Mouse (Mus musculus) midbrain, embryonic 14.5 days (tissue): Measurements from ENCODE around the gene Necab3. TPM values are rescaled to one million over a fixed set of nuclear protein-coding genes. Genes with fewer than 3 reads are reported as not detected.

Experiments used
- ATAC-seq: fragments of 200-750 bp; cut with Nextera tagmentation; 2 replicates; pipeline ENCODE4 v1.8.0; 2017; ENCODE audit warnings: moderate number of reproducible peaks, moderate library complexity; ENCODE audit not compliant: low FRiP score, low TSS enrichment
- DNase-seq: peaks from one replicate; pipeline ENCODE4 v3.0.0-alpha.2; 2015
- H3K27ac ChIP-seq: fragments of 300-500 bp; sonication (generic); replicated peaks from 2 replicates; pipeline ENCODE4 v1.5.1; 2014; ENCODE audit warnings: mild to moderate bottlenecking, low read depth, low read length, moderate library complexity
- H3K27me3 ChIP-seq: fragments of 300-500 bp; sonication (generic); 2 replicates; pipeline ENCODE4 v1.6.1; 2014; ENCODE audit warnings: low read length, control low read depth, mixed read lengths; ENCODE audit not compliant: control insufficient read depth, insufficient read depth
- H3K36me3 ChIP-seq: fragments of 300-500 bp; sonication (generic); 2 replicates; pipeline ENCODE4 v1.6.1; 2014; ENCODE audit warnings: low read length, control low read depth; ENCODE audit not compliant: control insufficient read depth, insufficient read depth
- H3K4me1 ChIP-seq: fragments of 300-500 bp; sonication (generic); 2 replicates; pipeline ENCODE4 v1.6.1; 2014; ENCODE audit warnings: mild to moderate bottlenecking, antibody characterized with exemption, low read length, control low read depth; ENCODE audit not compliant: control insufficient read depth, insufficient read depth
- H3K4me2 ChIP-seq: fragments of 300-500 bp; sonication (generic); 2 replicates; pipeline ENCODE4 v1.6.1; 2014; ENCODE audit warnings: mild to moderate bottlenecking, low read length, moderate library complexity
- H3K4me3 ChIP-seq: fragments of 300-500 bp; sonication (generic); replicated peaks from 2 replicates; pipeline ENCODE4 v1.5.1; 2014; ENCODE audit warnings: low read depth, low read length
- H3K9ac ChIP-seq: fragments of 300-500 bp; sonication (generic); replicated peaks from 2 replicates; pipeline ENCODE4 v1.6.1; 2014; ENCODE audit warnings: mild to moderate bottlenecking, low read length, moderate library complexity
- H3K9me3 ChIP-seq: fragments of 300-500 bp; sonication (generic); 2 replicates; pipeline ENCODE4 v1.6.1; 2016; ENCODE audit warnings: low read length, control low read depth, mixed read lengths; ENCODE audit not compliant: control insufficient read depth
- WGBS: fragments of 180-500 bp; shearing (Covaris S2); extraction: QIAGEN DNeasy Blood & Tissue Kit; methylation state at CpG from one replicate; pipeline ENCODE4 v1.1.7; 2014; 5-methylcytosine and 5-hydroxymethylcytosine counted together
- polyA plus RNA-seq: library from polyadenylated mRNA; unstranded; fragments of >200 nt; fragmentation: Nextera tagmentation; extraction: Ambion mirVana; gene quantifications from 2 replicates; pipeline ENCODE4 v1.2.1, GENCODE M21; 2014

Necab3 gene
- polyA plus RNA-seq, 1 experiment from 2014 or later, result 15.1 TPM

- no peak for DNase-seq
- ATAC-seq, result no peak
- Histone ChIP-seq H3K9ac (no peak overlapping the region), H3K9me3 (no peaks in the 10 kb centered on the region), H3K27ac (no peak overlapping the region), H3K4me2 (no peak overlapping the region), H3K27me3 (no peaks in the 10 kb centered on the region), H3K4me1 (no peaks in the 10 kb centered on the region), H3K36me3 (peaks cover 20% of the 10 kb centered on the region), H3K4me3 (no peak overlapping the region)
- WGBS, result 93% methylated on average over 3 of the region's 3 CpGs
Measured at GRCm38 (mm10) chr2:154500758-154501157, 57.9 kb downstream of the Necab3 start.

GRCm38 (mm10) chr2:154499717-154500247 lies 58.9 kb downstream of the Necab3 start:
- H3K4me2 ChIP-seq, result no peak overlapping the region
- no peaks in the 10 kb centered on the region for H3K9me3 ChIP-seq
- H3K9ac ChIP-seq, result no peak overlapping the region
- 97% methylated on average over 2 of the region's 2 CpGs for WGBS
- H3K4me1 ChIP-seq, result no peaks in the 10 kb centered on the region
- DNase-seq, result no peak
- H3K27ac ChIP-seq, result no peak overlapping the region
- ATAC-seq, result no peak
- peaks cover 16% of the 10 kb centered on the region for H3K36me3 ChIP-seq
- no peak overlapping the region for H3K4me3 ChIP-seq
- no peaks in the 10 kb centered on the region for H3K27me3 ChIP-seq

GRCm38 (mm10) chr2:154498571-154498970 lies 60.1 kb downstream of the Necab3 start:
- no peaks in the 10 kb centered on the region for H3K9me3 ChIP-seq
- 0 out of 2 replicates have a peak, but pooled peaks cover 9% of the 10 kb centered on the region for H3K36me3 ChIP-seq
- no peak for DNase-seq
- no peaks in the 10 kb centered on the region for H3K4me1 ChIP-seq
- ATAC-seq, result no peak
- no peak overlapping the region for H3K4me2 ChIP-seq
- H3K4me3 ChIP-seq, result no peak overlapping the region
- WGBS, result 71% methylated on average over 5 of the region's 5 CpGs
- H3K9ac ChIP-seq, result no peak overlapping the region
- H3K27me3 ChIP-seq, result no peaks in the 10 kb centered on the region
- no peak overlapping the region for H3K27ac ChIP-seq

GRCm38 (mm10) chr2:154495021-154495420 lies 63.7 kb downstream of the Necab3 start:
- 97% methylated on average over 4 of the region's 4 CpGs for WGBS
- 0 out of 2 replicates have a peak overlapping the region, but pooled peaks have one; percentile 20 for H3K27ac ChIP-seq
- H3K9ac ChIP-seq, result no peak overlapping the region
- DNase-seq (no peak), ATAC-seq (no peak)
- no peaks in the 10 kb centered on the region for H3K36me3 ChIP-seq
- no peaks in the 10 kb centered on the region for H3K4me1 ChIP-seq
- no peak overlapping the region for H3K4me2 ChIP-seq
- no peaks in the 10 kb centered on the region for H3K9me3 ChIP-seq
- H3K4me3 ChIP-seq, result no peak overlapping the region
- H3K27me3 ChIP-seq, result no peaks in the 10 kb centered on the region

Other genes starting within 250 kb of the Necab3 start
- 11.0 and 22.9 TPM in 2 replicates for gene Cdk5rap1, start 185.9 kb downstream of the Necab3 start, polyA plus RNA-seq
- gene Snta1, start 150.8 kb downstream of the Necab3 start, polyA plus RNA-seq, result 4.0 and 5.8 TPM in 2 replicates
- gene Cbfa2t2, start 122.4 kb downstream of the Necab3 start, polyA plus RNA-seq, result 45.5 and 65.6 TPM in 2 replicates
- 1.1 and 2.1 TPM in 2 replicates for gene 1700003F12Rik, start 11.8 kb downstream of the Necab3 start, polyA plus RNA-seq
- gene Actl10, start 7.1 kb downstream of the Necab3 start, polyA plus RNA-seq, result 0.19 and 0.28 TPM in 2 replicates
- gene E2f1, start 11.0 kb upstream of the Necab3 start, polyA plus RNA-seq, result 3.1 and 3.2 TPM in 2 replicates
- 14.2 and 15.0 TPM in 2 replicates for gene Pxmp4, start 44.8 kb upstream of the Necab3 start, polyA plus RNA-seq
- gene Zfp341, start 54.4 kb upstream of the Necab3 start, polyA plus RNA-seq, result 2.2 and 2.6 TPM in 2 replicates
- 0.50 and 1.6 TPM in 2 replicates for gene 4930519P11Rik, start 54.5 kb upstream of the Necab3 start, polyA plus RNA-seq
- gene Chmp4b, start 92.8 kb upstream of the Necab3 start, polyA plus RNA-seq, result 20.4 and 32.4 TPM in 2 replicates
- gene Gm14214, start 211.1 kb upstream of the Necab3 start, polyA plus RNA-seq, result not detected in 2 replicates
- 58.3 and 194 TPM in 2 replicates for gene Raly, start 232.2 kb upstream of the Necab3 start, polyA plus RNA-seq
- gene a, start 232.5 kb upstream of the Necab3 start, polyA plus RNA-seq, result 3.8 TPM in 1 of 2 replicates, not detected in the other